Mouse (Mus musculus) mouse embryonic stem cell (cell line): ENCODE results near the gene Gpx3.
"Not testable (repeated sequence)": the region's sequence is repeated elsewhere in the genome, so short reads cannot be mapped to it uniquely, and the experiment has no call there.

ENCODE experiments used
- in situ Hi-C, 2 experiments: fragments of 300-500 bp; cut with MboI; formaldehyde crosslinking; loops; 1 replicate in 1 of 2; 3 replicates in 1 of 2; pipeline ENCODE4 v1.14.3; 2019 to 2020; ENCODE audit warnings: low sequenced_read_pairs in 2 of 2, low pct_unique_long_range_greater_than_20kb in 1 of 2, mixed read lengths in 1 of 2; ENCODE audit not compliant: unreplicated experiment in 1 of 2

The Gpx3 gene

GRCm38 (mm10) chr11:54928886-54929285, 26.6 kb downstream of the Gpx3 start:
- in situ Hi-C loops, result loop anchor here in 1 of 2 experiments (5.0 kb wide), 1 partner anchor 37 kb away; no protein-coding TSS in a partner anchor

- in situ Hi-C loops, result loop anchor here in 1 of 2 experiments (5.0 kb wide), 1 partner anchor 37 kb away; no protein-coding TSS in a partner anchor
Observed at GRCm38 (mm10) chr11:54929290-54929689, 27.0 kb downstream of the Gpx3 start.

- in situ Hi-C loops, result loop anchor here (5.0 kb wide), 3 partner anchors 37 to 53 kb away; no protein-coding TSS in a partner anchor
Observed at GRCm38 (mm10) chr11:54929744-54930143, 27.5 kb downstream of the Gpx3 start.

DNA sequence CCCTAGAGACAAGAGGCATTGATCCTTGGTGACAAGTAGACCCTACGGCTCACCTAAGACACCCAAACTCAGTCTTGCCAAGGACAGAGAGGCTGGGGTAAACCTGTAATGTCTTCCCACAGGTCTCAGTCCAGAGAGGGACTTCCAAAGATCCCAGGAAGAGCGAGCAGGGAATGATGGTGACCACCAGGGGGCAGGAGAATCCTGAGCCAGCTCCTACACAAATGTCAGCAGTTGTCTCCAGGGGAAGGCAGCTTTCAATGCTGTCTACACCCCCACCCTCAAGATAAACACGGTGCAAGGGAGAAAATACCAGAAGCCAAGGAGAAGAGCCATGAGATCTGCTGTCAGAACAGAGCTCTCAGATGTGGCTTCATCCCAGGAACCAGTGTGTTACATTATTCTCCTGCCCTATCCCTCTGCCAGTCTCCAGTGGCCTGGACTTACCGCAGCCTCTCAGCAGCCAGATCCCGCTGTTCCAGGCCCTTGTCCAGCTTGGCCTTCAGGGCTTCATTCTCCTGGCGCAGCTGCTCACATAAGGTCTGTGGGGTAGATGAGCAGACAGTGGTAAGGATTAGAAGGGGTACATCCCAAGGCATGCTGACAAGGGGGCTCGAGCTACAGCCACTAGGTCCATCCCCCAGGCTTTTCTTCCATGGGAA, 28.2 kb downstream of the Gpx3 start:
- in situ Hi-C loops, result loop anchor here (5.0 kb wide), 2 partner anchors 47 to 52 kb away; no protein-coding TSS in a partner anchor

DNA sequence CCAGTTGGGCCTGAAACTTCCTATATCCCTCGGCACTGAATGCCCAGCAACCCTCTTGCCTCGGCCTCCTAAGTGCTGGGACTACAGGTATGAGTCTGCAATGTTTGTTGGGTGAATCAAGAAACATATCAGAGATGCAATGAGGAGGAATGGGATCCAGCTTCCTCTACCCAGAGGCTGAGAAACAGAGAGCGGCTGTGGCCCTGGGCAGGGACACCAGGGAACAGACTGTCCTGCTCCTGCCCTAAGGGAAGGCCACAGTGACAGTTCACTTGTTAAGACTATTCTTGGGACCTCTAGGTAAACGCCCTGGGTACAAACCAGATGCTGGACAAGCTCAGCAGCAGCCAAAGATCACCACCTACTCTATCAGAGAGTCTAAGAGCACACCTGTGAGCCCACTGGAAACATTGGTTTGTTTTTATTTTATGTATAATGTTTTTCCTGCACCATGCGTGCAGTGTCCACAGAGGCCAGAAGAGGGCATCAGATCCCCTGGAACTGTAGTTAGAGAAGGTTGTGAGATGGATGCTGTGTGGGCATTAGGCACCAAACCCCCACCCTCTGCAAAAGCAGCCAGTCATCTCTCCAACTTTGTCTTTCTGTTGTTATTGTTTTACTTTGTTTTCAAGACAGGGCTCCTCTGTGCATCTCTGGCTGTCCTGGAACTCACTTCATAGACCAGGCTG, 29.3 kb downstream of the Gpx3 start:
- in situ Hi-C loops, result loop anchor here (5.0 kb wide), 2 partner anchors 46 to 51 kb away; no protein-coding TSS in a partner anchor

DNA sequence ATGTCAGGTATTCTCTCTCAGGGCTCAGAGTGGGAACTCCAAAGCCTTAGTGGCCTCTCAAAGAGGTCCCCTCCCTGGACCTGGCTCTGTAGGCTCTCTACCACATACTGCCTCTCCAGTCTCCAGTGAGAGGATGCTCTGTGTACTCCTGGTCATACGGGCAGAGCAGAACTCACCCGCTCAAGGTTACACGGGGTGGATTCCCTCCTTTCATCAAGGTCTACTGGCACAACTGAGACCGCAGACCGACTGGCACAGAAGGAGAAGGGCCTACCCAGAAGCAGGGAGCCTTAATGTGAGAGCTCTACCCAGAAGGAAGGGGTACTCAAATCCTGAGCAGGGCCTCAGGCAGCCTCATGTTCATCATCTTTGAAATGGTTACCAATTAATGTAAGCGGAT, 30.3 kb downstream of the Gpx3 start:
- in situ Hi-C loops, result loop anchor here (5.0 kb wide), 2 partner anchors 45 to 50 kb away; no protein-coding TSS in a partner anchor

DNA sequence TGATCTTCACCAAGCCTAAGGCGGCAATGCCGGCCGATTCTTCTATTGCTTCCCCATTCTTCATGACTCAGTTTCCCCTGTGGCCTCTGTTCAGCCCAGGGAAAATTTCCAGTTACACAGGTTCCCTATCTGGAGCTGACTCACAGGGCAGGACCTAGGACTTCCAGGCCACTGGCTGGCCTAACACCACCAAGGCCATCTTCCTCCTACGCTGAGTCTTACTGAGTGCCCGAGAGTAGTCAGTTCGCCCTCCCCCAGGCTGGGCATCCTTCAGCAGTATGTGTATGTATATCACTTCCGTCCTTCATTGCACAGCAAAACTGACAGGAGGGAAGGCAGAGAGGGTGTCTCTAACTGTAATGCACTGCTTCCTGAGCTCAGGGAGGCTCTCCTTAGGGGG, 31.9 kb downstream of the Gpx3 start:
- in situ Hi-C loops, result loop anchor here (5.0 kb wide), 2 partner anchors 43 to 48 kb away; no protein-coding TSS in a partner anchor

- in situ Hi-C loops, result no loop called here
Observed at GRCm38 (mm10) chr11:54936035-54936770, 34.0 kb downstream of the Gpx3 start.

DNA sequence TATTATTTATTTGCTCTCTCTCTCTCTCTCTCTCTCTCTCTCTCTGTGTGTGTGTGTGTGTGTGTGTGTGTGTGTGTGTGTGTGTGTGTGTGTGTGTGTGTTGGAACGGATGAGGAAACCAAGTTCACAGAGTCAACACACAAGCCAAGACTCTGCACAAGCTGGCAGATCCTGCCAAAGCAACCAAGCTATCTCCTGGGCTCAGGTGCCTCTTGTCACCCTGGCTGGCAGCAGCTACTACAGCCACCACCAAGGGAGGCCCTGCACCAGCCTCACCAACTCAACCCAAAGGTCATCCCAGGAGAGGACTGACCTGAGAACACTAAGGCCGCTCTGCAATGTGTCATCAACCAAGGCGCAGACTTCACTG, 34.5 kb downstream of the Gpx3 start:
- in situ Hi-C loops, result no loop called here

DNA sequence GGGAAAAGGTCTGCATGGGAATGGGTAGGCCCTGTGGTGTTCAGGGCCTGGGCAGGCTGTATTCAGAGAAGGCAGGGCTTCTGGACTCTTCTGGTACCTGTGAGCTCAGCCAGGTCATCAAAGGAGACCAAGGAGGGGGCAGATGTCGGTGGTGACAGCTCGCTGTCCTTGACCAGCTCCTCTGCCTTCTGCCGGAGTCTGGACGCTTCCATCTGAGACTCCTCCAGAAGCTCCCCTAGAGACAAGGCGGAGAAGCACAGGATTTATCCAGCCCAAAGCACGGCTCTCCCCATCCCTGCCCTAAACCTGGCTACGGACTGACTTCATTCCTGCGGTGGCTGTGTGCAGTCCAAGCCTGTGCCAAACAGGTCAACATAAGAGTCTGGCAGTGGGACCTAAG, 37.2 kb downstream of the Gpx3 start:
- in situ Hi-C loops, result no loop called here

DNA sequence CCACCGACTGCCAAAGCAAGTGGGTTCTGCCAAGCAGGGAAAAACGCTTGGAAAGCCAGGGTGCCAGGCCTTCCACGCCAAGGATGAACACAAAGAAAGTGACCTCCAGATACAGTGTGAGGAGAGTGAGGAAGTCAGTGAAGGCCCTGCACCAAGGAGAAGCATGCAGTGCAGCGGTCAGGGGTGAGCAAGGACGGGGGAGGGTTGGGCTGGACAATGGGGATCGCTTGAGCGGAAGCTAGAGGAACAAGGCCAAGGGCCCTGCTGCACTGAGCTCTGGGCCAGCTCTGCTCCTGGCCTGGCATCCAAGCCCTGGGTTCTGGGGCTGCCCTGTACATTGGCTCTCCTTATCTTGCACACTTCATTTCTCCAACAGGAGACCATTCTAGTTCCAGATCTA, 37.8 kb downstream of the Gpx3 start:
- in situ Hi-C loops, result no loop called here

- in situ Hi-C loops, result no loop called here
Observed at GRCm38 (mm10) chr11:54944702-54945101, 42.4 kb downstream of the Gpx3 start.

- in situ Hi-C loops, result no loop called here
Observed at GRCm38 (mm10) chr11:54949717-54950116, 47.5 kb downstream of the Gpx3 start.

DNA sequence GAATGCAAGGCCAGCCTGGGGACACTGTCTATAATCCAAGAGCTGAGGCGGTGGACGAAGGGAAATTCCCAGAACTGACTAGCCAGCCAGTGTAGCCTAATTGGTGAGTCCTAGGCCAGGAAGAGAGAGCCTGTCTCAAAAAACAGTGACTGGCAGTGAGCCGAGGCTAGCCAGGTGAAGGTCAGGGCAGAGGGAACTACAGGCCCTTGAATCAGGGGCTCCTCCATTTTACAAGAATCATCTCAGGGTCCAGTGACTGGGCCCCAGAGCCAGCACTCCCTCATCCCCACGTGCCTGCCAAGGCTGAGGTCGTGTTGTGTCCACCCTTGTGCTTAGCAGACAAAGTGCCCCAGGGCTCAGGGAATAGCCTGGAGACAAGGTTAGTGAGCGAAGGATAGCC, 48.4 kb downstream of the Gpx3 start:
- in situ Hi-C loops, result no loop called here

- in situ Hi-C loops, result no loop called here
Observed at GRCm38 (mm10) chr11:54952651-54953050, 50.4 kb downstream of the Gpx3 start.

- in situ Hi-C loops, result no loop called here
Observed at GRCm38 (mm10) chr11:54953993-54954446, 51.8 kb downstream of the Gpx3 start.

DNA sequence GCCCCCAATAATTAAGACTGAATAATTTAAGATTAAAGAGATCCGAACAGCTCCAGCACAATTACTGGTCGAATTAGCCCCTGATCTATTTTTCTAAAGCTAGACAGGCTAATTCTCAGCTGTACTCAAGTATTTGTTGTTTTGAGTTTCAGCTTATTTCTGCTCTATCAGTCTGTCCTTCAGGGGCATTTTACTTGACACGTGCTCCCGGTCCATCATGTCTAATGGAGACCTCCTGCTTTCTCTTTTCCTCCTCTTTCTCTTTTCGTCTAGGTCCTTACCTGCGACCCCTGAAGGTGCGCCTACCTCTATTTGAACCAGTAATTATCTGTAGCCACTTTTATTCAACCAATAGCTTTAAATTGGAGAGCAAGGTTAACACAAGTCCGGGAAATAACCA, 52.5 kb downstream of the Gpx3 start:
- in situ Hi-C loops, result no loop called here

DNA sequence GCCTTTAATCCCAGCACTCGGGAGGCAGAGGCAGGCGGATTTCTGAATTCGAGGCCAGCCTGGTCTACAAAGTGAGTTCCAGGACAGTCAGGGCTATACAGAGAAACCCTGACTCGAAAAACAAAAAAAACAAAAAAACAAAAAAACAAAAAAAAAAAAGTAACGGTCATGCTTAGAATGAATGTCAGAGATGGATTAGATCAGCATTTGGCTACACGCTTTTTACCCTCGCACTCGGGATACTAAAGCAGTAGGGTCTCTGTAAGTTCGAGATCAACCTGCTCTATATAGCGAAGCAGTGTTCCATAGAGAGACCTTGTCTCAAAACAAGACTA, 53.1 kb downstream of the Gpx3 start:
- in situ Hi-C loops, result not testable (repeated sequence)
